Mouse (Mus musculus): Measurements from ENCODE around the gene Pax6. TPM values are rescaled to one million over a fixed set of nuclear protein-coding genes. Genes with fewer than 3 reads are reported as not detected.

The Pax6 gene
- polyA plus RNA-seq, 1 experiment, result 2.6 TPM

GRCm38 (mm10) chr2:105680146-105680998 lies 11.7 kb downstream of the Pax6 start:
- H3K27ac ChIP-seq (ENCODE audit: insufficient read depth, low read depth, low read length), result no peak overlapping the region

GRCm38 (mm10) chr2:105680999-105681710 lies 12.5 kb downstream of the Pax6 start:
- 9% methylated on average over 30 of the region's 30 CpGs for WGBS
- Histone ChIP-seq H3K27ac (ENCODE audit: insufficient read depth, low read depth, low read length) (no peak overlapping the region), H3K27me3 (ENCODE audit: control insufficient read depth, insufficient read depth, low read length) (peaks cover 80% of the 10 kb centered on the region), H3K4me3 (ENCODE audit: low read depth, low read length) (no peak overlapping the region), H3K4me1 (ENCODE audit: control insufficient read depth, insufficient read depth, insufficient read length, low read length) (peaks cover 6% of the 10 kb centered on the region), H3K36me3 (ENCODE audit: control insufficient read depth, insufficient read depth, low read length) (no peaks in the 10 kb centered on the region)
- no peak for TF ChIP-seq CTCF (IDR thresholded peaks at IDR 0.05; ENCODE audit: extremely low read depth, insufficient read length, insufficient replicate concordance, low read depth, low read length)
- TF ChIP-seq POLR2A (IDR thresholded peaks at IDR 0.05; ENCODE audit: low read depth, low read length), result no peak

More at GRCm38 (mm10) chr2:105680146-105680998, 11.7 kb downstream of the Pax6 start:
- 5% methylated on average over 24 of the region's 24 CpGs for WGBS
- TF ChIP-seq CTCF (IDR thresholded peaks at IDR 0.05; ENCODE audit: extremely low read depth, insufficient read length, insufficient replicate concordance, low read depth, low read length) (no peak), POLR2A (IDR thresholded peaks at IDR 0.05; ENCODE audit: low read depth, low read length) (no peak)
- Histone ChIP-seq H3K36me3 (ENCODE audit: control insufficient read depth, insufficient read depth, low read length) (no peaks in the 10 kb centered on the region), H3K27me3 (ENCODE audit: control insufficient read depth, insufficient read depth, low read length) (peaks cover 80% of the 10 kb centered on the region), H3K4me3 (ENCODE audit: low read depth, low read length) (no peak overlapping the region), H3K4me1 (ENCODE audit: control insufficient read depth, insufficient read depth, insufficient read length, low read length) (peaks cover 11% of the 10 kb centered on the region)

GRCm38 (mm10) chr2:105682011-105682501 lies 13.4 kb downstream of the Pax6 start:
- TF ChIP-seq POLR2A (IDR thresholded peaks at IDR 0.05; ENCODE audit: low read depth, low read length), result no peak
- no peak for TF ChIP-seq CTCF (IDR thresholded peaks at IDR 0.05; ENCODE audit: extremely low read depth, insufficient read length, insufficient replicate concordance, low read depth, low read length)
- WGBS, result 2% methylated on average over 23 of the region's 23 CpGs
- Histone ChIP-seq H3K27ac (ENCODE audit: insufficient read depth, low read depth, low read length) (no peak overlapping the region), H3K4me3 (ENCODE audit: low read depth, low read length) (peak overlapping the region; percentile 13; the same call in 1 of the 2 replicates), H3K36me3 (ENCODE audit: control insufficient read depth, insufficient read depth, low read length) (no peaks in the 10 kb centered on the region), H3K4me1 (ENCODE audit: control insufficient read depth, insufficient read depth, insufficient read length, low read length) (peaks cover 6% of the 10 kb centered on the region; the same call in 1 of the 2 replicates), H3K27me3 (ENCODE audit: control insufficient read depth, insufficient read depth, low read length) (peaks cover 82% of the 10 kb centered on the region)

GRCm38 (mm10) chr2:105682634-105683351 lies 14.1 kb downstream of the Pax6 start:
- peaks cover 6% of the 10 kb centered on the region; the same call in 1 of the 2 replicates for H3K4me1 ChIP-seq (ENCODE audit: control insufficient read depth, insufficient read depth, insufficient read length, low read length)
- WGBS, result 5% methylated on average over 21 of the region's 21 CpGs
- TF ChIP-seq CTCF (IDR thresholded peaks at IDR 0.05; ENCODE audit: extremely low read depth, insufficient read length, insufficient replicate concordance, low read depth, low read length) (no peak), POLR2A (IDR thresholded peaks at IDR 0.05; ENCODE audit: low read depth, low read length) (no peak)
- H3K27me3 ChIP-seq (ENCODE audit: control insufficient read depth, insufficient read depth, low read length), result peaks cover 83% of the 10 kb centered on the region
- H3K4me3 ChIP-seq (ENCODE audit: low read depth, low read length), result no peak overlapping the region
- H3K27ac ChIP-seq (ENCODE audit: insufficient read depth, low read depth, low read length), result no peak overlapping the region
- no peaks in the 10 kb centered on the region for H3K36me3 ChIP-seq (ENCODE audit: control insufficient read depth, insufficient read depth, low read length)

- H3K4me1 ChIP-seq (ENCODE audit: control insufficient read depth, insufficient read depth, insufficient read length, low read length), result peaks cover 6% of the 10 kb centered on the region; the same call in 1 of the 2 replicates
- no peaks in the 10 kb centered on the region for H3K36me3 ChIP-seq (ENCODE audit: control insufficient read depth, insufficient read depth, low read length)
- peaks cover 87% of the 10 kb centered on the region for H3K27me3 ChIP-seq (ENCODE audit: control insufficient read depth, insufficient read depth, low read length)
- WGBS, result 3% methylated on average over 22 of the region's 22 CpGs
- no peak overlapping the region for H3K4me3 ChIP-seq (ENCODE audit: low read depth, low read length)
- TF ChIP-seq CTCF (IDR thresholded peaks at IDR 0.05; ENCODE audit: extremely low read depth, insufficient read length, insufficient replicate concordance, low read depth, low read length) (no peak), POLR2A (IDR thresholded peaks at IDR 0.05; ENCODE audit: low read depth, low read length) (no peak)
- H3K27ac ChIP-seq (ENCODE audit: insufficient read depth, low read depth, low read length), result no peak overlapping the region
Observed at GRCm38 (mm10) chr2:105683771-105684410, 15.2 kb downstream of the Pax6 start.

GRCm38 (mm10) chr2:105684991-105685650 lies 16.4 kb downstream of the Pax6 start:
- peaks cover 6% of the 10 kb centered on the region; the same call in 1 of the 2 replicates for H3K4me1 ChIP-seq (ENCODE audit: control insufficient read depth, insufficient read depth, insufficient read length, low read length)
- peaks cover 86% of the 10 kb centered on the region for H3K27me3 ChIP-seq (ENCODE audit: control insufficient read depth, insufficient read depth, low read length)
- H3K4me3 ChIP-seq (ENCODE audit: low read depth, low read length), result no peak overlapping the region
- no peak overlapping the region for H3K27ac ChIP-seq (ENCODE audit: insufficient read depth, low read depth, low read length)
- H3K36me3 ChIP-seq (ENCODE audit: control insufficient read depth, insufficient read depth, low read length), result no peaks in the 10 kb centered on the region
- TF ChIP-seq POLR2A (IDR thresholded peaks at IDR 0.05; ENCODE audit: low read depth, low read length) (no peak), CTCF (IDR thresholded peaks at IDR 0.05; ENCODE audit: extremely low read depth, insufficient read length, insufficient replicate concordance, low read depth, low read length) (no peak)
- WGBS, result 10% methylated on average over 11 of the region's 11 CpGs

Data from small intestine, adult 2 months (tissue).